8 mouse cellular contexts compared by ENCODE assay signal in genomic region chr16:33683206-33684161, GRCm38 (mm10). TPM values are rescaled to one million over a fixed set of nuclear protein-coding genes. Genes with fewer than 3 reads are reported as not detected.
A peak's percentile ranks its signal among the peaks of the same experiment; 100 is the strongest.
DNase-seq lines count a peak whose midpoint lies in the region; ATAC-seq and TF ChIP-seq lines count a peak whose summit lies in the region.

No protein-coding gene starts in this region.

- H3K27ac ChIP-seq in embryonic fibroblast, embryonic 13.5 days (ENCODE audit: insufficient read depth, low read length) = peak overlapping the region; percentile 64
- peak overlapping the region; percentile 84 for H3K27ac ChIP-seq in intestine, embryonic 14.5 days (ENCODE audit: low read depth)
- H3K27ac ChIP-seq in neural tube, embryonic 15.5 days (replicated peaks) = 0 out of 2 replicates have a peak overlapping the region, but pooled peaks have one; percentile 66

- 0 out of 2 replicates have a peak, but pooled peaks cover 5% of the 10 kb centered on the region for H3K4me1 ChIP-seq in embryonic fibroblast, embryonic 13.5 days (ENCODE audit: control insufficient read depth, insufficient read depth, low read length)
- peaks cover 25% of the 10 kb centered on the region for H3K4me1 ChIP-seq in intestine, embryonic 14.5 days (replicated peaks; ENCODE audit: control insufficient read depth, insufficient read depth, low read length)
- H3K4me1 ChIP-seq in neural tube, embryonic 15.5 days = peaks cover 29% of the 10 kb centered on the region

- H3K4me2 ChIP-seq in intestine, embryonic 14.5 days (ENCODE audit: low read length) = peak overlapping the region; percentile 75
- peak overlapping the region; percentile 99 for H3K4me2 ChIP-seq in neural tube, embryonic 15.5 days

- TF ChIP-seq CTCF in embryonic fibroblast, embryonic 13.5 days (IDR thresholded peaks at IDR 0.05; ENCODE audit: borderline replicate concordance, insufficient read depth, low read length) = no peak

- H3K9me3 ChIP-seq in intestine, embryonic 14.5 days (ENCODE audit: control insufficient read depth, low read length) = no peaks in the 10 kb centered on the region
- no peaks in the 10 kb centered on the region for H3K9me3 ChIP-seq in neural tube, embryonic 15.5 days (replicated peaks)

- H3K27me3 ChIP-seq in intestine, embryonic 14.5 days (replicated peaks; ENCODE audit: control insufficient read depth, insufficient read depth, low read length) = no peaks in the 10 kb centered on the region
- no peaks in the 10 kb centered on the region for H3K27me3 ChIP-seq in neural tube, embryonic 15.5 days (replicated peaks)

- peak; percentile 97 for DNase-seq in heart, adult 11 months
- DNase-seq in heart, postnatal 14 days = no peak
- no peak for DNase-seq in intestine, embryonic 14.5 days (ENCODE audit: low spot score)
- no peak for DNase-seq in urinary bladder, postnatal 4 days (ENCODE audit: low spot score in 2 of 2)
- DNase-seq in urinary bladder, postnatal 36 days (ENCODE audit: low spot score in 2 of 2) = no peak

- H3K4me3 ChIP-seq in embryonic fibroblast, embryonic 13.5 days (ENCODE audit: insufficient read depth, low read length) = peak overlapping the region; percentile 25; the same call in 1 of the 2 replicates
- H3K4me3 ChIP-seq in intestine, embryonic 14.5 days (ENCODE audit: low read depth, low read length) = peak overlapping the region; percentile 87
- H3K4me3 ChIP-seq in neural tube, embryonic 15.5 days (replicated peaks) = peak overlapping the region; percentile 76

- no peak for TF ChIP-seq POLR2A in embryonic fibroblast, embryonic 13.5 days (IDR thresholded peaks at IDR 0.05; ENCODE audit: low read depth, low read length)

- H3K36me3 ChIP-seq in intestine, embryonic 14.5 days (ENCODE audit: control insufficient read depth, insufficient read depth, low read length) = no peaks in the 10 kb centered on the region
- H3K36me3 ChIP-seq in neural tube, embryonic 15.5 days = no peaks in the 10 kb centered on the region

- peak; percentile 23 for ATAC-seq in CD4-positive, CD25-positive, alpha-beta regulatory T cell, adult 4 months
- peak; percentile 1; the same call in 1 of the 2 replicates for ATAC-seq in intestine, embryonic 14.5 days (replicated peaks; ENCODE audit: low FRiP score, low TSS enrichment, low read depth)
- ATAC-seq in neural tube, embryonic 15.5 days (ENCODE audit: low FRiP score) = 0 out of 2 replicates have a peak, but pooled peaks have one; percentile 21

- intact Hi-C loops in heart, postnatal 14 days (cut with DNase I) = no loop called here

- WGBS in intestine, embryonic 14.5 days = 65% methylated on average over 13 of the region's 13 CpGs
- WGBS in neural tube, embryonic 15.5 days = 57% methylated on average over 13 of the region's 13 CpGs

- H3K9ac ChIP-seq in intestine, embryonic 14.5 days (ENCODE audit: low read length) = peak overlapping the region; percentile 97
- peak overlapping the region; percentile 77; the same call in 1 of the 2 replicates for H3K9ac ChIP-seq in neural tube, embryonic 15.5 days (replicated peaks)

RNA-seq across cellular contexts. Expression of gene Heg1, which starts 0.7 kb away (rescaled TPM):
- 100 to 1,000 TPM; 199 to 203 TPM for total RNA-seq in heart, postnatal 14 days (2021)
- 10 to 100 TPM; 21.1 to 31.1 TPM for polyA plus RNA-seq in CD4-positive, CD25-positive, alpha-beta regulatory T cell, adult 4 months (2017; shearing (Covaris generic))
- polyA plus RNA-seq in embryonic fibroblast, embryonic 13.5 days (2011; ENCODE audit: insufficient read length, low read depth, missing spikeins) = 32.2 and 33.7 TPM in 2 replicates
- polyA plus RNA-seq in intestine, embryonic 14.5 days (2014; fragmentation: Nextera tagmentation; extraction: Ambion mirVana) = 26.5 and 28.4 TPM in 2 replicates
- 7.8 and 10.9 TPM in 2 replicates for polyA plus RNA-seq in neural tube, embryonic 15.5 days (2015; fragmentation: Nextera tagmentation; extraction: Ambion mirVana)

Comparison
In these comparisons a context has a peak if more than half of its experiments do, and no peak if none do; other contexts are left out.
1. H3K4me3 ChIP-seq: peak in every context shown above with its lines; median percentile 87 in intestine, embryonic 14.5 days; 76 in neural tube, embryonic 15.5 days; 25 in embryonic fibroblast, embryonic 13.5 days.